Mouse (Mus musculus) adrenal gland (tissue): ENCODE measurements around the gene Acad8.

ENCODE experiments used
- intact Hi-C: fragments of 180-260 bp; cut with DNase I; formaldehyde crosslinking; loops from one replicate; pipeline ENCODE4 v1.15.1; 2025

The Acad8 gene

DNA sequence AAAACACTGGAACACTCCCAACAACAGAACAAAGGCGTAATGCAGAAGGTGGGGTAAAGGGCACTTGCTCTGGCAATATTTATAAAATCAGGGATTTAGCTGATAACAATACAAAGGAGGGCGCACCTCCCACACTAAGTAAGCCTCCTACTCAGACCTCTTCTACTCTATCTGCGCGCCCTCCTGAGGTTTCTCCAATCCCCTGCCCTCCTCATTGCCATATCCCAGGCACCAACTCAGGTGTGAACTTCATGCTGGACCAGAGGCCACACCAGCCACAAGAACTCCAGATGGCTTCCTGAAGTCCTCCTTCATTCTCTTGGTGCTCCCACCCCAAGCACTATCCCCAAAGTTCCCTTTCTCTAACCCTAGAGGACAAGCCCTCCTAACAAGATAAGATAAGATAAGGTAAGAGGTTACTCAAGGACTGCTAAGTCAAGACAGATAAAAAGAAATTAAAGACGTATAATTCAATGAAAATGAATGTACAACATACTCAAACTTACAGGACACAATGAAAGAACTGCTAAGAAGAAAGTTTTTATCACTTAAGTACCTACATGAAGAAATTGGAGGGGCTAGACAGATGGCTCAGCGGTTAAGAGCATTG, 13.6 kb downstream of the Acad8 start:
- intact Hi-C loops = no loop called here

DNA sequence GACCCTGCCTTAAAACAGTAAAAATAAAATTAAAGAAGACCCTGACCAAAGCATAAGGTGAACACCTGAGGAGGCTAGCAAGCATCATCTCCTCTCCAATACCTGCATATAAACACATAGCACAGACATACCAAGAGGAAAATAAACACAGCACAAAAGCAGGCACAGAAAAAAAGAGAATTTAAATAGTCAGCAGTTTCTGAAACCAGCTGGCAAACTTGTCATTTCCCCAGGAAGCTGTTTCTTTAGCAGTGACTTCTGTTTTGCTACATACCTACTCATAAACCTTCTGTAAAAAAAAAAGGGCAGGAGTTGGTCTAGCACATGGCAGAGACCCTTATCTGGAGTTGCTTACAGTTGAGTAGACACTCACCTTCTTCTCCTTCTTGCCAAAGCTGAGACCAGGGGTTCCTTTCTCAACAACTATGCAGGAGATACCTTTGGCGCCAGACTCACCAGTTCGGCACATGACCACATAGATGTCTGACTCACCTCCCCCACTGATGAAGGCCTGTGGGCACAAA, 14.2 kb downstream of the Acad8 start:
- intact Hi-C loops = no loop called here

- intact Hi-C loops = no loop called here
Measured at GRCm38 (mm10) chr9:26978776-26979175, 20.6 kb downstream of the Acad8 start.

- intact Hi-C loops = no loop called here
Measured at GRCm38 (mm10) chr9:26977754-26978153, 21.6 kb downstream of the Acad8 start.

- intact Hi-C loops = no loop called here
Measured at GRCm38 (mm10) chr9:26947790-26948189, 51.6 kb downstream of the Acad8 start.

- intact Hi-C loops = loop anchor here (10.0 kb wide), 1 partner anchor 109 kb away; no protein-coding TSS in a partner anchor
Measured at GRCm38 (mm10) chr9:26924146-26924545, 75.2 kb downstream of the Acad8 start.
